Mouse (Mus musculus): ENCODE results near the gene Ap2a1. TPM values are rescaled to one million over a fixed set of nuclear protein-coding genes. Genes with fewer than 3 reads are reported as not detected.

Ap2a1 gene
- total RNA-seq, 1 experiment, result 82.5 TPM

- peaks cover 32% of the 10 kb centered on the region; the same call in 1 of the 2 replicates for H3K36me3 ChIP-seq (ENCODE audit: control insufficient read depth, insufficient read depth, low read length, poor library complexity, severe bottlenecking)
- no peak overlapping the region for H3K27ac ChIP-seq (ENCODE audit: insufficient read depth, low read depth, low read length, poor library complexity, severe bottlenecking)
- no peak overlapping the region for H3K9ac ChIP-seq (ENCODE audit: insufficient read depth, low read depth, low read length, poor library complexity, severe bottlenecking)
- TF ChIP-seq MAFK (IDR thresholded peaks at IDR 0.05; ENCODE audit: insufficient read depth, low read depth, low read length) (no peak), HCFC1 (IDR thresholded peaks at IDR 0.05; ENCODE audit: borderline replicate concordance, insufficient read depth, low read length) (no peak), ZNF384 (IDR thresholded peaks at IDR 0.05; ENCODE audit: low read depth, low read length) (no peak)
- in situ Hi-C loops (cut with MboI; ENCODE audit: low sequenced_read_pairs in 2 of 2, unreplicated experiment in 2 of 2), result no loop called here
- peaks cover 1 to 7% of the 10 kb centered on the region in 2 experiments; a peak in 2 of 4 replicates for H3K4me1 ChIP-seq (ENCODE audit: control insufficient read depth in 2 of 2, insufficient read depth in 2 of 2, low read length in 2 of 2, poor library complexity in 1 of 2)
- no peak overlapping the region for H3K4me3 ChIP-seq (ENCODE audit: insufficient read depth in 1 of 2, low read depth in 1 of 2, low read length in 2 of 2, poor library complexity in 1 of 2, severe bottlenecking in 1 of 2)
- no peaks in the 10 kb centered on the region for H3K9me3 ChIP-seq (ENCODE audit: control insufficient read depth, insufficient read depth, low read depth, low read length)
- no peak for DNase-seq (ENCODE audit: low read depth, low spot score)
Measured at GRCm38 (mm10) chr7:44957183-44957835, 28.0 kb upstream of the Ap2a1 start.

GRCm38 (mm10) chr7:44956266-44956665 lies 27.0 kb upstream of the Ap2a1 start:
- in situ Hi-C loops (cut with MboI; ENCODE audit: low sequenced_read_pairs in 2 of 2, unreplicated experiment in 2 of 2), result no loop called here

GRCm38 (mm10) chr7:44955628-44956027 lies 26.3 kb upstream of the Ap2a1 start:
- Histone ChIP-seq H3K36me3 (ENCODE audit: control insufficient read depth, insufficient read depth, low read length, poor library complexity, severe bottlenecking) (peaks cover 16% of the 10 kb centered on the region; the same call in 1 of the 2 replicates), H3K27ac (ENCODE audit: insufficient read depth, low read depth, low read length, poor library complexity, severe bottlenecking) (no peak overlapping the region), H3K9me3 (ENCODE audit: control insufficient read depth, insufficient read depth, low read depth, low read length) (no peaks in the 10 kb centered on the region), H3K9ac (ENCODE audit: insufficient read depth, low read depth, low read length, poor library complexity, severe bottlenecking) (no peak overlapping the region), H3K4me1 (ENCODE audit: control insufficient read depth in 2 of 2, insufficient read depth in 2 of 2, low read length in 2 of 2, poor library complexity in 1 of 2) (peaks cover 0 to 12% of the 10 kb centered on the region in 2 experiments; a peak in 2 of 4 replicates), H3K4me3 (ENCODE audit: insufficient read depth in 1 of 2, low read depth in 1 of 2, low read length in 2 of 2, poor library complexity in 1 of 2, severe bottlenecking in 1 of 2) (no peak overlapping the region)
- no peak for DNase-seq (ENCODE audit: low read depth, low spot score)
- TF ChIP-seq ZNF384 (IDR thresholded peaks at IDR 0.05; ENCODE audit: low read depth, low read length), result no peak
- no peak for TF ChIP-seq HCFC1 (IDR thresholded peaks at IDR 0.05; ENCODE audit: borderline replicate concordance, insufficient read depth, low read length)
- no peak for TF ChIP-seq CHD2 (IDR thresholded peaks at IDR 0.05; ENCODE audit: low read depth, low read length)
- TF ChIP-seq MAFK (IDR thresholded peaks at IDR 0.05; ENCODE audit: insufficient read depth, low read depth, low read length), result no peak
- TF ChIP-seq ZC3H11A (IDR thresholded peaks at IDR 0.05; ENCODE audit: borderline replicate concordance, low read depth, low read length), result no peak
- in situ Hi-C loops (cut with MboI; ENCODE audit: low sequenced_read_pairs in 2 of 2, unreplicated experiment in 2 of 2), result no loop called here

More at GRCm38 (mm10) chr7:44956266-44956665, 27.0 kb upstream of the Ap2a1 start:
- Histone ChIP-seq H3K27ac (ENCODE audit: insufficient read depth, low read depth, low read length, poor library complexity, severe bottlenecking) (no peak overlapping the region), H3K9me3 (ENCODE audit: control insufficient read depth, insufficient read depth, low read depth, low read length) (no peaks in the 10 kb centered on the region), H3K4me1 (ENCODE audit: control insufficient read depth in 2 of 2, insufficient read depth in 2 of 2, low read length in 2 of 2, poor library complexity in 1 of 2) (peaks cover 0 to 9% of the 10 kb centered on the region in 2 experiments; a peak in 2 of 4 replicates), H3K9ac (ENCODE audit: insufficient read depth, low read depth, low read length, poor library complexity, severe bottlenecking) (no peak overlapping the region), H3K36me3 (ENCODE audit: control insufficient read depth, insufficient read depth, low read length, poor library complexity, severe bottlenecking) (peaks cover 23% of the 10 kb centered on the region; the same call in 1 of the 2 replicates), H3K4me3 (ENCODE audit: insufficient read depth in 1 of 2, low read depth in 1 of 2, low read length in 2 of 2, poor library complexity in 1 of 2, severe bottlenecking in 1 of 2) (no peak overlapping the region)
- DNase-seq (ENCODE audit: low read depth, low spot score), result no peak
- TF ChIP-seq MAFK (IDR thresholded peaks at IDR 0.05; ENCODE audit: insufficient read depth, low read depth, low read length) (no peak), ZNF384 (IDR thresholded peaks at IDR 0.05; ENCODE audit: low read depth, low read length) (no peak), ZC3H11A (IDR thresholded peaks at IDR 0.05; ENCODE audit: borderline replicate concordance, low read depth, low read length) (no peak), HCFC1 (IDR thresholded peaks at IDR 0.05; ENCODE audit: borderline replicate concordance, insufficient read depth, low read length) (no peak), CHD2 (IDR thresholded peaks at IDR 0.05; ENCODE audit: low read depth, low read length) (no peak)

GRCm38 (mm10) chr7:44954091-44954885 lies 25.0 kb upstream of the Ap2a1 start:
- TF ChIP-seq MAFK (IDR thresholded peaks at IDR 0.05; ENCODE audit: insufficient read depth, low read depth, low read length), result no peak
- TF ChIP-seq CHD2 (IDR thresholded peaks at IDR 0.05; ENCODE audit: low read depth, low read length), result no peak
- no peak for TF ChIP-seq ZNF384 (IDR thresholded peaks at IDR 0.05; ENCODE audit: low read depth, low read length)
- no peak for TF ChIP-seq HCFC1 (IDR thresholded peaks at IDR 0.05; ENCODE audit: borderline replicate concordance, insufficient read depth, low read length)
- TF ChIP-seq ZC3H11A (IDR thresholded peaks at IDR 0.05; ENCODE audit: borderline replicate concordance, low read depth, low read length), result no peak
- in situ Hi-C loops (cut with MboI; ENCODE audit: low sequenced_read_pairs in 2 of 2, unreplicated experiment in 2 of 2), result no loop called here
- no peak overlapping the region for H3K9ac ChIP-seq (ENCODE audit: insufficient read depth, low read depth, low read length, poor library complexity, severe bottlenecking)
- H3K27ac ChIP-seq (ENCODE audit: insufficient read depth, low read depth, low read length, poor library complexity, severe bottlenecking), result no peak overlapping the region
- H3K36me3 ChIP-seq (ENCODE audit: control insufficient read depth, insufficient read depth, low read length, poor library complexity, severe bottlenecking), result peaks cover 6% of the 10 kb centered on the region; the same call in 1 of the 2 replicates
- no peaks in the 10 kb centered on the region for H3K9me3 ChIP-seq (ENCODE audit: control insufficient read depth, insufficient read depth, low read depth, low read length)
- DNase-seq (ENCODE audit: low read depth, low spot score), result no peak
- no peak overlapping the region for H3K4me3 ChIP-seq (ENCODE audit: insufficient read depth in 1 of 2, low read depth in 1 of 2, low read length in 2 of 2, poor library complexity in 1 of 2, severe bottlenecking in 1 of 2)
- peaks cover 0 to 14% of the 10 kb centered on the region in 2 experiments; a peak in 2 of 4 replicates for H3K4me1 ChIP-seq (ENCODE audit: control insufficient read depth in 2 of 2, insufficient read depth in 2 of 2, low read length in 2 of 2, poor library complexity in 1 of 2)

All from ES-E14 (cell line).